Mouse (Mus musculus): ENCODE measurements around the gene Tyw1. TPM values are rescaled to one million over a fixed set of nuclear protein-coding genes. Genes with fewer than 3 reads are reported as not detected.

Tyw1 gene
- polyA plus RNA-seq, 1 experiment from 2014 or later = 10.9 TPM

DNA sequence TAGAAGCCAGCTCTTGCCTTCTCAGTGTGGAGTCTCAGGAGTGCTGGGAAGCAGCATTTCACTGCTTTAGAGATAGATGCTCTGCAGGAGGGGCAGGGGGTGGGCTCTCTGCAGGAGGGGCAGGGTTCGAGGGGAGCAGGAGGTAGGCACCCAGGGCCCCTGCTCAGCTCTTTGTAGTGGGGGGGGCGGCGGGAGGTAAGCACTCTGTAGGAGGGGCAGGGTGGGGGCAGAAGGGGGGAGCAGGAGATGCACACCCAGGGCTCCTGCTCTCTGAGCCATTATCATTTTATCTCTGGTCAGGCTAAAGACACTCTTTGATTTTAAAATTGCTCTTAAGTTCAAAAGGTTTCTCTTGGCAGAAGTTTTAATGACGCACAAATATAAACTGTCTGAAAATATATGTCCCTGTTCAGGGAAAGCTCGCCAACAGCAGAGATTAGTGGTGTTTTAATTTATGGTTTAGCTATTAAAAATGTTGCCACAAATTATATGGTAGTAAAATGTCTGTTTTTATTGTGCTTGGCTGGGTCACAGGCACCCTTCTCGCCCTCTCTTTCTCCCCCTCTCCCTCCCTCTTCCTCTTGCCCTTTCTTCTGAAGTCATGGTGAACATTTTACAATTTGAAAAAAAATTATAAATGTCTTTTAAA is 72.3 kb downstream of the Tyw1 start:
- peaks cover 16% of the 10 kb centered on the region; the same call in 1 of the 2 replicates for H3K36me3 ChIP-seq (replicated peaks; ENCODE audit: insufficient read depth, low read length)

DNA sequence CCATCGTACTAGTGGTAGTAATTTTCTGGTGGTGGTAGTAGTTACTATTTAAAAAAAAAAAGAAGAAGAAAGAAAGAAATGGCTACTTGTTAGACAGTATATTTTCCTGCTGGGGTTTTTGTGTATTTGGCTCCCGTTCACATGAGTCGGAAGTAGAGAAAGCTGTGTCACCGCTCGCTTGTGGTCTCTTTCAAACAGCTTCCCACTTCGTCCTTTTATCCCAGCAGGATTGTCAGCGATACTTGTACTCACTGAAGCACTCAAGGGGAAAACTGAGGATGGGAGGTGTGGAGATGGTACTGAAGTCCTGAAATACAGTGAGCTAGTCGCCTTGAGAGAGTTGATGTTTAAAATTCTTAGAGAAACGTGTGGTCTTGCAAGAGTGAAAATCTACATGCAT is 72.9 kb downstream of the Tyw1 start:
- Histone ChIP-seq H3K4me2 (ENCODE audit: low read depth, low read length) (no peak overlapping the region), H3K4me1 (ENCODE audit: insufficient read depth) (no peaks in the 10 kb centered on the region), H3K27me3 (ENCODE audit: insufficient read depth, low read length) (no peaks in the 10 kb centered on the region), H3K36me3 (replicated peaks; ENCODE audit: insufficient read depth, low read length) (peaks cover 16% of the 10 kb centered on the region; the same call in 1 of the 2 replicates), H3K9ac (replicated peaks) (no peak overlapping the region), H3K4me3 (ENCODE audit: low read depth, low read length) (no peak overlapping the region), H3K9me3 (ENCODE audit: low read length) (peaks cover 4% of the 10 kb centered on the region; the same call in 1 of the 2 replicates), H3K27ac (ENCODE audit: low read depth) (no peak overlapping the region)
- TF ChIP-seq EP300 (IDR thresholded peaks at IDR 0.05; ENCODE audit: low read depth) (no peak), CTCF (IDR thresholded peaks at IDR 0.05; ENCODE audit: low read depth) (no peak)
- 88% methylated on average over 9 of the region's 9 CpGs for WGBS (ENCODE audit: insufficient replicate concordance)
- no peak for DNase-seq
- ATAC-seq = no peak

More for the DNA sequence above, 72.3 kb downstream of the Tyw1 start:
- Histone ChIP-seq H3K4me3 (ENCODE audit: low read depth, low read length) (no peak overlapping the region), H3K9ac (replicated peaks) (no peak overlapping the region), H3K9me3 (ENCODE audit: low read length) (peaks cover 4% of the 10 kb centered on the region; the same call in 1 of the 2 replicates), H3K4me2 (ENCODE audit: low read depth, low read length) (no peak overlapping the region), H3K27ac (ENCODE audit: low read depth) (no peak overlapping the region), H3K27me3 (ENCODE audit: insufficient read depth, low read length) (no peaks in the 10 kb centered on the region), H3K4me1 (ENCODE audit: insufficient read depth) (no peaks in the 10 kb centered on the region)
- ATAC-seq (no peak), DNase-seq (no peak)
- WGBS (ENCODE audit: insufficient replicate concordance) = 89% methylated on average over 6 of the region's 6 CpGs
- TF ChIP-seq EP300 (IDR thresholded peaks at IDR 0.05; ENCODE audit: low read depth) = no peak

DNA sequence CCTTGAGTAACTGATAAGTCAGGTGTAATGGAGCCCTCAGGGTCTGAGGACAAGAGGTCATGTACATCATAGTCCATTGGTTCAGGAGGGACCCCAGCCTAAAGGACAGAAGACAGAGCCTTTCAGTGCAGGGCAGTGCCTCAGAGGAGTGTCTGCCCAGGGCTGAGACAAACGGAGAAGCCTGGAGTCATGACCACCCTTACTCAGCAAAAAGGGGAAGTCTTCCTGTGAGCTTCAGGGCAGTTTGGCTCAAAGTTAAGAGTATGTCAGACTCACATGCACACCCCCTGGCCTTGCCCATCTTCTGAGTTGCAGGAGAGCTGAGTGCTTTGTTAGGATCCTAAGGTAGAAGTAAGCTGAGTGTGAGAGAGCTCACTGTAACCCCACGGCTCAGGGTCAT is 74.5 kb downstream of the Tyw1 start:
- Histone ChIP-seq H3K9me3 (ENCODE audit: low read length) (no peaks in the 10 kb centered on the region), H3K4me2 (ENCODE audit: low read depth, low read length) (no peak overlapping the region), H3K36me3 (replicated peaks; ENCODE audit: insufficient read depth, low read length) (peaks cover 16% of the 10 kb centered on the region; the same call in 1 of the 2 replicates), H3K4me1 (ENCODE audit: insufficient read depth) (no peaks in the 10 kb centered on the region), H3K9ac (replicated peaks) (no peak overlapping the region), H3K4me3 (ENCODE audit: low read depth, low read length) (no peak overlapping the region), H3K27me3 (ENCODE audit: insufficient read depth, low read length) (no peaks in the 10 kb centered on the region), H3K27ac (ENCODE audit: low read depth) (no peak overlapping the region)
- DNase-seq (no peak), ATAC-seq (no peak)
- TF ChIP-seq CTCF (IDR thresholded peaks at IDR 0.05; ENCODE audit: low read depth) (no peak), EP300 (IDR thresholded peaks at IDR 0.05; ENCODE audit: low read depth) (no peak)
- WGBS (ENCODE audit: insufficient replicate concordance) = 65% methylated on average over 2 of the region's 2 CpGs

DNA sequence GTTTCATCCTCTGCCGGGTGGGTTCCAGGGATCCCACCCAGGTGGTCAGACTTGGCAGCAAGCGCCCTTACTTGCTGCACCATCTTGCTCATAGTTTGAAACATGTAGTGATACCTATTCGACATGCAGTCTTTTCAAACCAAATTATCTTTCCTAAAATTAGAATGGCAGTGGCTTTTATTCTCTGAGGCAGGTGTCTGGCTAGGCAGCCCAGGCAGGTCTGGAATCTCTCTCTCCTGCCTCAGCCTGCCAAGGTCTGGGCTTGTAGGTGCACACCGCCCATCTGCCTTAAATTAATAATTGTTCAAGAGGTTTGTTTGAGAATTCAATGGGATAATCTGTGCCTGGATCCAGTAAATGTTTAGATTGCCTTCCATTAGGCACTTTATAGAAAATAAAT is 75.4 kb downstream of the Tyw1 start:
- DNase-seq (no peak), ATAC-seq (no peak)
- Histone ChIP-seq H3K4me3 (ENCODE audit: low read depth, low read length) (no peak overlapping the region), H3K4me1 (ENCODE audit: insufficient read depth) (no peaks in the 10 kb centered on the region), H3K9me3 (ENCODE audit: low read length) (no peaks in the 10 kb centered on the region), H3K4me2 (ENCODE audit: low read depth, low read length) (no peak overlapping the region), H3K27me3 (ENCODE audit: insufficient read depth, low read length) (no peaks in the 10 kb centered on the region), H3K36me3 (replicated peaks; ENCODE audit: insufficient read depth, low read length) (peaks cover 18% of the 10 kb centered on the region), H3K9ac (replicated peaks) (no peak overlapping the region), H3K27ac (ENCODE audit: low read depth) (no peak overlapping the region)
- 86% methylated on average over 4 of the region's 4 CpGs for WGBS (ENCODE audit: insufficient replicate concordance)
- TF ChIP-seq EP300 (IDR thresholded peaks at IDR 0.05; ENCODE audit: low read depth) (no peak), CTCF (IDR thresholded peaks at IDR 0.05; ENCODE audit: low read depth) (no peak)

DNA sequence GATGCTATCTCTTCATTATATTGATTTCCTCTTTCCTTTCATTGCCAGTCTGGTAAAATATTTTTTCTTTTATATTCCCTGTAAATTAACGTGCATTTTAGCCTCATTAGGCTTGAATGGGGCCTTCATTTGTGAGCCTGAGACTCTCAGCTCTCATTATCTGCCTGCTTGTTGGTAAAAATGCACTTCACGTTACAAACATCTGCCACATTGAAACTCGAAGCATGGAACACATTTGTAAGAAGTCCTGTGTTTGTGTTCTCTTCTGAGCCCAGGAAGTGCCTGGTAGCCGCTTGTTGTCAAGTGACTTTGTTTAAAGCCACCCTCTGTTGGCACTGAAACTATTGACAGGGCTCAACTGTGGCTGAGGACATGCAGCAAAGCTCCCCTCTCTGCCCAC is 75.8 kb downstream of the Tyw1 start:
- Histone ChIP-seq H3K27ac (ENCODE audit: low read depth) (no peak overlapping the region), H3K9ac (replicated peaks) (no peak overlapping the region), H3K27me3 (ENCODE audit: insufficient read depth, low read length) (no peaks in the 10 kb centered on the region), H3K4me2 (ENCODE audit: low read depth, low read length) (no peak overlapping the region), H3K9me3 (ENCODE audit: low read length) (no peaks in the 10 kb centered on the region), H3K4me3 (ENCODE audit: low read depth, low read length) (no peak overlapping the region), H3K36me3 (replicated peaks; ENCODE audit: insufficient read depth, low read length) (peaks cover 19% of the 10 kb centered on the region), H3K4me1 (ENCODE audit: insufficient read depth) (no peaks in the 10 kb centered on the region)
- 78% methylated on average over 4 of the region's 4 CpGs for WGBS (ENCODE audit: insufficient replicate concordance)
- DNase-seq (no peak), ATAC-seq (no peak)
- TF ChIP-seq CTCF (IDR thresholded peaks at IDR 0.05; ENCODE audit: low read depth) (no peak), EP300 (IDR thresholded peaks at IDR 0.05; ENCODE audit: low read depth) (no peak)

DNA sequence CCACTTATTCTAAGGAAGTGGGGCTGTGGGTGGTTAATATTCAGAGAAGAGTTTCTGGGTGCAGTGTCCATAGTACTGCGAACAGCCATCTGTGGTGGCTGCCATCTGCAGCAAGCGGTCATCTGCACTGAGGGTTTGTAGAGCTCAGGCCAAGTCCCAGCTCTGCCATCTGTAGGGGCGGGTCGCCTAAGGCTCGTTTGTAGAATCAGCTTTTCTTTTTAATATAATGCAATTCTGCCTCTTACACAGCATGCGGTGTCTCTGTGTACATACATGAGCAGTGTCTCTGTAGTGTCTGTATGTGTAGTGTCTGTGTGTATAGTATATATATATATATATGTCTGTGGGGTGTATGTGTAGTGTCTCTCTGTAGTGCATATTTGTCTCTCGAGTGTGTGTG is 78.1 kb downstream of the Tyw1 start:
- H3K9ac ChIP-seq (replicated peaks) = no peak overlapping the region
- H3K36me3 ChIP-seq (replicated peaks; ENCODE audit: insufficient read depth, low read length) = peaks cover 20% of the 10 kb centered on the region
- H3K27me3 ChIP-seq (ENCODE audit: insufficient read depth, low read length) = no peaks in the 10 kb centered on the region
- no peaks in the 10 kb centered on the region for H3K4me1 ChIP-seq (ENCODE audit: insufficient read depth)
- no peak for DNase-seq
- no peak overlapping the region for H3K4me2 ChIP-seq (ENCODE audit: low read depth, low read length)
- no peak for ATAC-seq
- no peak overlapping the region for H3K4me3 ChIP-seq (ENCODE audit: low read depth, low read length)
- WGBS (ENCODE audit: insufficient replicate concordance) = 86% methylated on average over 7 of the region's 7 CpGs
- H3K9me3 ChIP-seq (ENCODE audit: low read length) = no peaks in the 10 kb centered on the region
- no peak overlapping the region for H3K27ac ChIP-seq (ENCODE audit: low read depth)
- TF ChIP-seq CTCF (IDR thresholded peaks at IDR 0.05; ENCODE audit: low read depth) (no peak), EP300 (IDR thresholded peaks at IDR 0.05; ENCODE audit: low read depth) (no peak)

All from liver, postnatal 0 days (tissue).